Mouse (Mus musculus) brain, embryonic 14.5 days (tissue): ENCODE measurements around the gene Trmt112. TPM values are rescaled to one million over a fixed set of nuclear protein-coding genes. Genes with fewer than 3 reads are reported as not detected.

ENCODE experiments used
- DNase-seq: peaks from one replicate; pipeline ENCODE4 v3.0.0-alpha.2; 2011; ENCODE audit warnings: low read depth
- CTCF ChIP-seq: fragments of 200-500 bp; IDR thresholded peaks from 2 replicates; pipeline ENCODE4 v1.5.1; 2012; ENCODE audit warnings: inconsistent platforms, mild to moderate bottlenecking, moderate library complexity, borderline replicate concordance; ENCODE audit not compliant: insufficient read depth, insufficient read length; ENCODE audit errors: extremely low read depth
- POLR2A ChIP-seq: fragments of 200-500 bp; IDR thresholded peaks from 2 replicates; pipeline ENCODE4 v1.6.1; 2012; ENCODE audit warnings: mild to moderate bottlenecking, inconsistent platforms, borderline replicate concordance; ENCODE audit not compliant: poor library complexity, insufficient read depth, insufficient read length, severe bottlenecking; ENCODE audit errors: extremely low read depth
- polyA plus RNA-seq: library from polyadenylated mRNA; depleted of rRNA; stranded (reverse); fragments of >200 nt; gene quantifications from 2 replicates; pipeline ENCODE4 v1.2.3, GENCODE M21; 2012

Gene Trmt112
- polyA plus RNA-seq, 1 experiment = 117 TPM

GRCm38 (mm10) chr19:6933436-6934194 is 24.1 kb downstream of the Trmt112 start:
- TF ChIP-seq CTCF (no peak), POLR2A (no peak)
- DNase-seq = no peak

- no peak for TF ChIP-seq POLR2A
- no peak for TF ChIP-seq CTCF
These were observed 24.9 kb downstream of the Trmt112 start, which contains the start of gene Kcnk4 for GRCm38 (mm10) chr19:6934195-6934977. Gene Kcnk4 (minus strand): TSS chr19:6934515.

GRCm38 (mm10) chr19:6936299-6936698 is 26.8 kb downstream of the Trmt112 start:
- no peak; the same call in 1 of the 2 replicates for TF ChIP-seq CTCF
- no peak for TF ChIP-seq POLR2A

More at GRCm38 (mm10) chr19:6934195-6934977, 24.9 kb downstream of the Trmt112 start, which contains the start of gene Kcnk4:
- DNase-seq = no peak

GRCm38 (mm10) chr19:6937541-6938465 is 28.3 kb downstream of the Trmt112 start:
- TF ChIP-seq CTCF (no peak), POLR2A (no peak)

More at GRCm38 (mm10) chr19:6936299-6936698, 26.8 kb downstream of the Trmt112 start:
- no peak for DNase-seq

GRCm38 (mm10) chr19:6939106-6940002 is 29.9 kb downstream of the Trmt112 start:
- TF ChIP-seq POLR2A = no peak

More at GRCm38 (mm10) chr19:6937541-6938465, 28.3 kb downstream of the Trmt112 start:
- no peak for DNase-seq

GRCm38 (mm10) chr19:6940396-6941351 is 31.2 kb downstream of the Trmt112 start:
- DNase-seq = no peak
- TF ChIP-seq POLR2A = no peak
- no peak for TF ChIP-seq CTCF

More at GRCm38 (mm10) chr19:6939106-6940002, 29.9 kb downstream of the Trmt112 start:
- DNase-seq = no peak

- TF ChIP-seq CTCF = no peak
- peak; percentile 89; the same call in 1 of the 2 replicates for TF ChIP-seq POLR2A
- DNase-seq = peak; percentile 97
These were observed 32.1 kb downstream of the Trmt112 start, which contains the start of gene Bad for GRCm38 (mm10) chr19:6941372-6942248. Gene Bad (plus strand): TSS chr19:6941861.

GRCm38 (mm10) chr19:6942249-6942691 is 32.8 kb downstream of the Trmt112 start, which contains the start of gene Gpr137:
Gene Gpr137 (minus strand): TSS chr19:6942480.
- TF ChIP-seq CTCF (no peak), POLR2A (peak; percentile 28; the same call in 1 of the 2 replicates)
- peak; percentile 96 for DNase-seq
